21 mouse cellular contexts compared by ENCODE assay signal in genomic region chr10:125884563-125884962, GRCm38 (mm10).
A peak's percentile ranks its signal among the peaks of the same experiment; 100 is the strongest.
DNase-seq lines count a peak whose midpoint lies in the region; ATAC-seq and TF ChIP-seq lines count a peak whose summit lies in the region.
"Had no signal": no experiment of that assay in that cellular context is flagged by ENCODE, and none has a peak within 500 bp of the region (broad histone marks: within the 10 kb centered on the region; RNA-seq: fewer than 3 reads in every experiment).

No protein-coding gene starts in this region.

- ATAC-seq in frontal cortex, adult (ENCODE audit: low TSS enrichment): 0 out of 2 replicates have a peak, but pooled peaks have one; percentile 44
- peak; percentile 84 for ATAC-seq in forebrain, postnatal 0 days
- ATAC-seq: intestine, embryonic 16.5 days; liver, embryonic 12.5 days had no signal

- H3K9me3 ChIP-seq in forebrain, postnatal 0 days (ENCODE audit: low read length): no peaks in the 10 kb centered on the region
- H3K9me3 ChIP-seq: liver, embryonic 12.5 days had no signal

- H3K4me1 ChIP-seq in forebrain, postnatal 0 days (ENCODE audit: insufficient read depth): peaks cover 4% of the 10 kb centered on the region; the same call in 1 of the 2 replicates
- H3K4me1 ChIP-seq: heart, embryonic 13.5 days; liver, embryonic 12.5 days had no signal

- H3K4me2 ChIP-seq in forebrain, postnatal 0 days (ENCODE audit: low read depth): no peak overlapping the region
- H3K4me2 ChIP-seq: heart, embryonic 13.5 days; hindbrain, embryonic 14.5 days; liver, embryonic 12.5 days had no signal

- H3K27me3 ChIP-seq in forebrain, postnatal 0 days (ENCODE audit: insufficient read depth, low read length): no peaks in the 10 kb centered on the region
- H3K27me3 ChIP-seq: heart, embryonic 13.5 days; liver, embryonic 12.5 days had no signal

- no peaks in the 10 kb centered on the region for H3K36me3 ChIP-seq in forebrain, postnatal 0 days (ENCODE audit: insufficient read depth)
- H3K36me3 ChIP-seq: heart, embryonic 13.5 days; liver, embryonic 12.5 days had no signal

- H3K9ac ChIP-seq in forebrain, postnatal 0 days: no peak overlapping the region
- H3K9ac ChIP-seq: heart, embryonic 13.5 days; hindbrain, embryonic 14.5 days; liver, embryonic 12.5 days had no signal

- DNase-seq in frontal cortex, postnatal 14 days (ENCODE audit: low spot score in 2 of 2): no peak
- DNase-seq in left cerebral cortex, postnatal 10 days (ENCODE audit: extremely low spot score in 1 of 2, low spot score in 2 of 2): peak; percentile 4 to 19
- no peak for DNase-seq in left cerebral cortex, postnatal 36 days (ENCODE audit: low spot score in 2 of 2)
- peak; percentile 6 for DNase-seq in right cerebral cortex, postnatal 14 days
- DNase-seq in right cerebral cortex, adult 18-20 months: no peak
- DNase-seq in forebrain, postnatal 0 days: peak; percentile 87
- no peak for DNase-seq in spleen, postnatal 36 days (ENCODE audit: low spot score in 2 of 2)
- DNase-seq: adrenal gland, adult 2 months; cerebellum, postnatal 36 days; gastrocnemius, postnatal 14 days; heart, adult 18-20 months; heart, postnatal 36 days; lung, adult 2 months; lung, postnatal 4 days; retina, postnatal 1 day; thymus, adult 2 months had no signal

- 62% methylated on average over 3 of the region's 3 CpGs for WGBS in forebrain, postnatal 0 days

- no peak overlapping the region for H3K27ac ChIP-seq in forebrain, postnatal 0 days (ENCODE audit: low read depth, low read length)
- H3K27ac ChIP-seq: heart, embryonic 13.5 days; hindbrain, embryonic 14.5 days; liver, embryonic 12.5 days had no signal

- peak; percentile 61 for TF ChIP-seq CTCF in forebrain, postnatal 0 days (IDR thresholded peaks at IDR 0.05; ENCODE audit: low read depth)

- H3K4me3 ChIP-seq in forebrain, postnatal 0 days (ENCODE audit: low read depth, low read length): no peak overlapping the region
- H3K4me3 ChIP-seq: heart, embryonic 13.5 days; liver, embryonic 12.5 days had no signal

- intact Hi-C loops in left cerebral cortex, postnatal 10 days (cut with DNase I): no loop called here
- intact Hi-C loops in left cerebral cortex, postnatal 36 days (cut with DNase I): no loop called here

Comparison
In these comparisons a context has a peak if more than half of its experiments do, and no peak if none do; other contexts are left out.
1. DNase-seq: peak in left cerebral cortex, postnatal 10 days (2 of 2), right cerebral cortex, postnatal 14 days (single experiment) and forebrain, postnatal 0 days (single experiment); none in frontal cortex, postnatal 14 days (0 of 2), left cerebral cortex, postnatal 36 days (0 of 2), right cerebral cortex, adult 18-20 months (single experiment) and spleen, postnatal 36 days (0 of 2).